Mouse (Mus musculus) C2C12 (cell line): ENCODE measurements around the gene Lztr1.
"Not testable (repeated sequence)": the region's sequence is repeated elsewhere in the genome, so short reads cannot be mapped to it uniquely, and the experiment has no call there.

ENCODE experiments used
- CTCF ChIP-seq: IDR thresholded peaks from one replicate; pipeline ENCODE4 v1.5.1; 2011; ENCODE audit not compliant: control insufficient read depth, insufficient read depth, insufficient read length
- MAX ChIP-seq: IDR thresholded peaks from one replicate; pipeline ENCODE4 v1.6.1; 2011; ENCODE audit warnings: mild to moderate bottlenecking, control low read depth
- MYOD1 ChIP-seq: IDR thresholded peaks from one replicate; pipeline ENCODE4 v1.6.1; 2011; ENCODE audit warnings: low read depth; ENCODE audit not compliant: control insufficient read depth, insufficient read length
- MYOG ChIP-seq: IDR thresholded peaks from one replicate; pipeline ENCODE4 v1.6.1; 2011; ENCODE audit not compliant: control insufficient read depth, insufficient read length; ENCODE audit errors: extremely low read depth
- USF1 ChIP-seq: IDR thresholded peaks from one replicate; pipeline ENCODE4 v1.6.1; 2011; ENCODE audit warnings: low read depth, mild to moderate bottlenecking, control low read depth, moderate library complexity

GRCm38 (mm10) chr16:17554702-17555101 is 46.2 kb downstream of the Lztr1 start:
- TF ChIP-seq CTCF, MYOG, USF1, MAX, MYOD1: not testable (repeated sequence)
